Mouse (Mus musculus): Measurements from ENCODE around the gene Slc25a34.

- TF ChIP-seq POLR2A (IDR thresholded peaks at IDR 0.05; ENCODE audit: low read depth, low read length): no peak
- no peak for TF ChIP-seq CTCF (IDR thresholded peaks at IDR 0.05; ENCODE audit: borderline replicate concordance, insufficient read depth, low read length)
Measured at GRCm38 (mm10) chr4:141643118-141643855, 19.7 kb upstream of the Slc25a34 start.
